Mouse (Mus musculus) erythroblast, embryonic 14.5 days (primary cell): Measurements from ENCODE around the gene Nupl2.

ENCODE experiments used
- GATA1 ChIP-seq: IDR thresholded peaks from 2 replicates; pipeline ENCODE4 v1.6.1; 2012; ENCODE audit warnings: low read length, inconsistent platforms, mixed read lengths
- TAL1 ChIP-seq: IDR thresholded peaks from 3 replicates; pipeline ENCODE4 v1.6.1; 2012; ENCODE audit warnings: low read length, inconsistent platforms, mixed read lengths

DNA sequence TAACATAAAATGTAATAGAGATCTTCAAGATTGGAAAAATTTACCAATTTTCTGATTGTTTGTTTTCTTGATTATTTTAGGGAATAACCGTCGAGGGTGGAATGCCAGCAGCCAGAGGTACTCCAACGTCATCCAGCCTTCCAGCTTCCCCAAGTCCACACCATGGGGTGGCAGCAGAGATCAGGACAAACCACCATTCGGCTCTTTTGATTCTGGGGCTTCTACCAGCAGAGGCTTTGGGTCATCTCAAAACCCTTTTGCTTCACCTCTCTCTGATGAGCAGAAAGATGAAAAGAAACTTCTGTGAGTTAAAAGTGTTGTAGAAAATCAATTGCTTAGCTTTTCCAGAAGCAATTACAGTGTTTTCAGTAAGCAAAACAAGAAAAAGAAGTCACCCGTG is 2.5 kb downstream of the Nupl2 start:
- TF ChIP-seq GATA1 (no peak), TAL1 (no peak)
